ENCODE assay signal across 21 mouse cellular contexts in the genomic region with DNA sequence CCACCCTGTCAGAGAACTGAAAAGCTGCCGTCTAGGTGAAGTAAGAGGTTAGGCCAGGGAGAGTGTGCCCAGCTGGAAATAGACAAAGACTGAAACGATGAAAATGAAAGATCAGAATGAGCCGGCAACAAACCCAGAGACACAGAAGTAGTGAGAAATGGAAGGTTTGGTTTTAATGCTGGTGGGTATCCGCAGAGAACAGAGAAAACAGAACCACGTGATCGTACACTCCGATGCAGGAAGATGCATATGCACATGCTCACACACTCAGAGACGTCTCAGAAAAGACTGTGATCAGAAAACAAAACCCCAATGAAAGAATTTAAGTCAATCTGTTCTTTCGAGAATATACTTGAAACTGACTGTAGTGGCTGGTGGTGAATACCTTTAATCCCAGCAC.
DNase-seq lines count a peak whose midpoint lies in the region; ATAC-seq and TF ChIP-seq lines count a peak whose summit lies in the region.
"Had no signal": no experiment of that assay in that cellular context is flagged by ENCODE, and none has a peak within 500 bp of the region (broad histone marks: within the 10 kb centered on the region; RNA-seq: fewer than 3 reads in every experiment).

No protein-coding gene starts in this region.

- no peaks in the 10 kb centered on the region for H3K4me1 ChIP-seq in midbrain, embryonic 11.5 days (ENCODE audit: control insufficient read depth, insufficient read depth, low read length)
- H3K4me1 ChIP-seq in midbrain, postnatal 0 days (ENCODE audit: insufficient read depth, low read length), result no peaks in the 10 kb centered on the region
- H3K4me1 ChIP-seq in CH12.LX (ENCODE audit: control insufficient read depth in 1 of 2, insufficient read depth in 2 of 2), result peaks cover 14 to 55% of the 10 kb centered on the region in 2 experiments
- H3K4me1 ChIP-seq in intestine, embryonic 15.5 days (replicated peaks), result no peaks in the 10 kb centered on the region

- in situ Hi-C loops in CH12.LX (cut with MboI; ENCODE audit: low pct_ligation_motif_present, low pct_unique_long_range_greater_than_20kb, low sequenced_read_pairs), result no loop called here

- no peaks in the 10 kb centered on the region for H3K9me3 ChIP-seq in midbrain, embryonic 11.5 days (ENCODE audit: control insufficient read depth, low read length)
- no peaks in the 10 kb centered on the region for H3K9me3 ChIP-seq in midbrain, postnatal 0 days (ENCODE audit: low read length)
- peaks cover 11% of the 10 kb centered on the region for H3K9me3 ChIP-seq in CH12.LX (replicated peaks; ENCODE audit: low read length)
- H3K9me3 ChIP-seq in intestine, embryonic 15.5 days, result no peaks in the 10 kb centered on the region
- H3K9me3 ChIP-seq: G1E had no signal

- H3K79me2 ChIP-seq in CH12.LX (replicated peaks; ENCODE audit: control insufficient read depth, extremely low read depth, insufficient read depth, poor library complexity, severe bottlenecking) (no peaks in the 10 kb centered on the region), macrophage (ENCODE audit: inconsistent target) (no peaks in the 10 kb centered on the region)

- no peak overlapping the region for H3K4me3 ChIP-seq in midbrain, embryonic 11.5 days (ENCODE audit: low read depth, low read length)
- H3K4me3 ChIP-seq in midbrain, postnatal 0 days (ENCODE audit: low read depth, low read length), result no peak overlapping the region
- H3K4me3 ChIP-seq in CH12.LX (replicated peaks in 1 of 3; ENCODE audit: low read depth in 2 of 3, low read length in 2 of 3, poor library complexity in 1 of 3) (no peak overlapping the region), macrophage (ENCODE audit: inconsistent target) (no peak overlapping the region)
- H3K4me3 ChIP-seq in intestine, embryonic 15.5 days (replicated peaks), result no peak overlapping the region

- dilution Hi-C loops in CH12.LX (cut with MboI; ENCODE audit: extremely low pct_ligation_motif_present, extremely low pct_unique_long_range_greater_than_20kb, low sequenced_read_pairs), result no loop called here

- no peak for TF ChIP-seq CTCF in midbrain, postnatal 0 days (IDR thresholded peaks at IDR 0.05)
- no peak for TF ChIP-seq CTCF in CH12.LX (conservative IDR thresholded peaks at IDR 0.05 in 1 of 2, IDR thresholded peaks at IDR 0.05 in 1 of 2; ENCODE audit: low read depth in 2 of 2, low read length in 2 of 2)

- TF ChIP-seq EP300 in CH12.LX (IDR thresholded peaks at IDR 0.05; ENCODE audit: low read length), result peak; percentile 51; the same call in 1 of the 2 replicates

- DNase-seq in midbrain, embryonic 11.5 days (ENCODE audit: low spot score, missing footprints), result peak; percentile 53
- no peak for DNase-seq in midbrain, postnatal 0 days (ENCODE audit: low spot score)
- DNase-seq in CH12.LX (ENCODE audit: extremely low read depth), result no peak
- DNase-seq in adrenal gland, adult 2 months, result no peak
- DNase-seq: adrenal gland, adult 8-10 months; adrenal gland, postnatal 10 days; adrenal gland, postnatal 14 days; adrenal gland, postnatal 25 days; adrenal gland, postnatal 36 days; B cell, adult 2 months; cerebellum, adult 11 months; cerebellum, adult 11-12 months; cerebellum, adult 18-20 months; cerebellum, adult 2 months; cerebellum, adult 8-10 months had no signal

- H3K27ac ChIP-seq in midbrain, embryonic 11.5 days (ENCODE audit: low read depth, low read length), result no peak overlapping the region
- H3K27ac ChIP-seq in midbrain, postnatal 0 days (ENCODE audit: low read depth, low read length), result no peak overlapping the region
- H3K27ac ChIP-seq in CH12.LX (ENCODE audit: insufficient read depth, low read depth), result peak overlapping the region; percentile 72; the same call in 1 of the 2 replicates
- H3K27ac ChIP-seq in macrophage, result peak overlapping the region; percentile 100
- no peak overlapping the region for H3K27ac ChIP-seq in intestine, embryonic 15.5 days

- ATAC-seq in midbrain, embryonic 11.5 days (ENCODE audit: low FRiP score), result no peak
- no peak for ATAC-seq in midbrain, postnatal 0 days (ENCODE audit: low FRiP score)
- no peak for ATAC-seq in intestine, embryonic 15.5 days
- ATAC-seq: activated CD4-positive, CD25-positive, alpha-beta regulatory T cell, adult 4 months; CD4-positive, CD25-positive, alpha-beta regulatory T cell, adult 4 months; Patski had no signal

- no peaks in the 10 kb centered on the region for H3K27me3 ChIP-seq in midbrain, embryonic 11.5 days (ENCODE audit: control insufficient read depth, insufficient read depth, low read length)
- no peaks in the 10 kb centered on the region for H3K27me3 ChIP-seq in midbrain, postnatal 0 days (ENCODE audit: insufficient read depth, low read length)
- H3K27me3 ChIP-seq in CH12.LX (replicated peaks), result no peaks in the 10 kb centered on the region
- no peaks in the 10 kb centered on the region for H3K27me3 ChIP-seq in intestine, embryonic 15.5 days (replicated peaks)
- H3K27me3 ChIP-seq: Patski had no signal

- TF ChIP-seq POLR2A in CH12.LX (IDR thresholded peaks at IDR 0.05; ENCODE audit: low read depth, low read length), result 0 out of 2 replicates have a peak, but pooled peaks have one; percentile 38

- no peaks in the 10 kb centered on the region for H3K36me3 ChIP-seq in midbrain, embryonic 11.5 days (ENCODE audit: control insufficient read depth, insufficient read depth, low read length)
- no peaks in the 10 kb centered on the region for H3K36me3 ChIP-seq in midbrain, postnatal 0 days (ENCODE audit: insufficient read depth, low read length)
- H3K36me3 ChIP-seq in CH12.LX (replicated peaks in 1 of 2; ENCODE audit: control insufficient read depth in 1 of 2, insufficient read depth in 1 of 2, low read length in 1 of 2) (no peaks in the 10 kb centered on the region), macrophage (ENCODE audit: inconsistent target) (no peaks in the 10 kb centered on the region)
- H3K36me3 ChIP-seq in intestine, embryonic 15.5 days, result no peaks in the 10 kb centered on the region
- H3K36me3 ChIP-seq: G1E had no signal

- H3K4me2 ChIP-seq in midbrain, embryonic 11.5 days, result no peak overlapping the region
- H3K4me2 ChIP-seq in midbrain, postnatal 0 days (ENCODE audit: low read depth, low read length, poor library complexity, severe bottlenecking), result no peak overlapping the region
- peak overlapping the region; percentile 55; the same call in 1 of the 2 replicates for H3K4me2 ChIP-seq in CH12.LX (ENCODE audit: insufficient read depth, low read depth, poor library complexity, severe bottlenecking)
- no peak overlapping the region for H3K4me2 ChIP-seq in intestine, embryonic 15.5 days (replicated peaks)

- no peak overlapping the region for H3K9ac ChIP-seq in midbrain, embryonic 11.5 days (ENCODE audit: low read length)
- H3K9ac ChIP-seq in midbrain, postnatal 0 days (replicated peaks; ENCODE audit: low read length, poor library complexity, severe bottlenecking), result no peak overlapping the region
- no peak overlapping the region for H3K9ac ChIP-seq in CH12.LX (ENCODE audit: insufficient read depth, low read depth)
- H3K9ac ChIP-seq in intestine, embryonic 15.5 days, result no peak overlapping the region

- no peak for TF ChIP-seq RAD21 in CH12.LX (IDR thresholded peaks at IDR 0.05; ENCODE audit: low read depth, low read length)

- 92% methylated on average over 9 of the region's 9 CpGs for WGBS in midbrain, embryonic 11.5 days
- 84% methylated on average over 9 of the region's 9 CpGs for WGBS in midbrain, postnatal 0 days
- WGBS in macrophage (ENCODE audit: missing documents), result 95% methylated on average over 8 of the region's 9 CpGs
- 93% methylated on average over 9 of the region's 9 CpGs for WGBS in intestine, embryonic 15.5 days

TF ChIP-seq in CH12.LX, 34 proteins besides CTCF, POLR2A, EP300 and RAD21 (continues in another document):
- peak; percentile 69 for TF ChIP-seq BHLHE40 (IDR thresholded peaks at IDR 0.05; ENCODE audit: low read depth, low read length)
- TF ChIP-seq KAT2A (IDR thresholded peaks at IDR 0.05; ENCODE audit: insufficient replicate concordance, low read length), result no peak
- TF ChIP-seq TBP (conservative IDR thresholded peaks at IDR 0.05; ENCODE audit: low read depth, low read length), result no peak
- no peak for TF ChIP-seq ZMIZ1 (IDR thresholded peaks at IDR 0.05; ENCODE audit: low read depth, low read length)
- TF ChIP-seq MXI1 (IDR thresholded peaks at IDR 0.05; ENCODE audit: low read depth, low read length), result peak; percentile 58
- TF ChIP-seq MEF2A (IDR thresholded peaks at IDR 0.05; ENCODE audit: borderline replicate concordance, low read depth, low read length), result no peak
- no peak for TF ChIP-seq ZKSCAN1 (IDR thresholded peaks at IDR 0.05; ENCODE audit: borderline replicate concordance, low read depth, low read length)
- peak; percentile 73 for TF ChIP-seq USF1 (IDR thresholded peaks at IDR 0.05; ENCODE audit: low read depth, low read length)
- no peak for TF ChIP-seq UBTF (IDR thresholded peaks at IDR 0.05; ENCODE audit: low read depth, low read length)
- TF ChIP-seq SIN3A (IDR thresholded peaks at IDR 0.05; ENCODE audit: low read length), result no peak
- TF ChIP-seq MYC (IDR thresholded peaks at IDR 0.05; ENCODE audit: low read depth, low read length), result peak; percentile 72
- no peak for TF ChIP-seq CHD1 (IDR thresholded peaks at IDR 0.05; ENCODE audit: low read depth, low read length)
- TF ChIP-seq SMC3 (IDR thresholded peaks at IDR 0.05; ENCODE audit: low read depth, low read length), result no peak
- peak; percentile 41; the same call in 1 of the 2 replicates for TF ChIP-seq ELF1 (IDR thresholded peaks at IDR 0.05; ENCODE audit: low read depth, low read length)
- TF ChIP-seq GABPA (IDR thresholded peaks at IDR 0.05; ENCODE audit: insufficient replicate concordance, low read depth, low read length), result no peak
- no peak; the same call in 1 of the 2 replicates for TF ChIP-seq ETS1 (conservative IDR thresholded peaks at IDR 0.05; ENCODE audit: low read depth, low read length)
- TF ChIP-seq NRF1 (IDR thresholded peaks at IDR 0.05; ENCODE audit: low read depth, low read length), result 0 out of 2 replicates have a peak, but pooled peaks have one; percentile 11
- TF ChIP-seq HCFC1 (IDR thresholded peaks at IDR 0.05; ENCODE audit: low read depth, low read length), result no peak
- no peak for TF ChIP-seq JUND (conservative IDR thresholded peaks at IDR 0.05; ENCODE audit: low read depth, low read length)
- no peak for TF ChIP-seq JUN (IDR thresholded peaks at IDR 0.05; ENCODE audit: insufficient read depth, low read depth, low read length)
- TF ChIP-seq CHD2 (IDR thresholded peaks at IDR 0.05; ENCODE audit: low read length), result no peak
- no peak for TF ChIP-seq POLR2AphosphoS2 (IDR thresholded peaks at IDR 0.05; ENCODE audit: low read depth, low read length)
- TF ChIP-seq MAZ (IDR thresholded peaks at IDR 0.05; ENCODE audit: low read depth, low read length), result no peak
- no peak; the same call in 1 of the 2 replicates for TF ChIP-seq TCF12 (IDR thresholded peaks at IDR 0.05; ENCODE audit: low read depth, low read length)
- peak; percentile 93 for TF ChIP-seq MAX (IDR thresholded peaks at IDR 0.05; ENCODE audit: low read length)
- no peak for TF ChIP-seq PAX5 (IDR thresholded peaks at IDR 0.05; ENCODE audit: low read length)
- TF ChIP-seq E2F4 (IDR thresholded peaks at IDR 0.05; ENCODE audit: insufficient replicate concordance, low read depth, low read length), result no peak

Comparison
In these comparisons a context has a peak if more than half of its experiments do, and no peak if none do; other contexts are left out.
1. H3K27ac ChIP-seq: peak in CH12.LX (single experiment) and macrophage (single experiment); none in midbrain, embryonic 11.5 days (single experiment), midbrain, postnatal 0 days (single experiment) and intestine, embryonic 15.5 days (single experiment).